Mouse (Mus musculus) forebrain, embryonic 16.5 days (tissue): ENCODE data around the gene Tspan13. TPM values are rescaled to one million over a fixed set of nuclear protein-coding genes. Genes with fewer than 3 reads are reported as not detected.

ENCODE experiments used
- ATAC-seq: fragments of 200-750 bp; cut with Nextera tagmentation; 2 replicates; pipeline ENCODE4 v1.8.0; 2017; ENCODE audit warnings: mild to moderate bottlenecking, moderate library complexity
- H3K27ac ChIP-seq: fragments of 300-500 bp; sonication (generic); 2 replicates; pipeline ENCODE4 v1.5.1; 2014; ENCODE audit warnings: low read length, control low read depth
- H3K27me3 ChIP-seq: fragments of 300-500 bp; sonication (generic); replicated peaks from 2 replicates; pipeline ENCODE4 v1.6.1; 2014; ENCODE audit warnings: low read length; ENCODE audit not compliant: control insufficient read depth, insufficient read depth
- H3K36me3 ChIP-seq: fragments of 300-500 bp; sonication (generic); 2 replicates; pipeline ENCODE4 v1.6.1; 2014; ENCODE audit not compliant: control insufficient read depth, insufficient read depth
- H3K4me1 ChIP-seq: fragments of 300-500 bp; sonication (generic); replicated peaks from 2 replicates; pipeline ENCODE4 v1.6.1; 2014; ENCODE audit warnings: low read length; ENCODE audit not compliant: control insufficient read depth, insufficient read depth
- H3K4me2 ChIP-seq: fragments of 300-500 bp; sonication (generic); 2 replicates; pipeline ENCODE4 v1.6.1; 2014; ENCODE audit warnings: mild to moderate bottlenecking, low read length, control low read depth
- H3K4me3 ChIP-seq: fragments of 300-500 bp; sonication (generic); replicated peaks from 2 replicates; pipeline ENCODE4 v1.5.1; 2014; ENCODE audit warnings: mild to moderate bottlenecking, low read length, control low read depth
- H3K9ac ChIP-seq: fragments of 300-500 bp; sonication (generic); replicated peaks from 2 replicates; pipeline ENCODE4 v1.6.1; 2014; ENCODE audit warnings: low read depth, low read length, control low read depth
- H3K9me3 ChIP-seq: fragments of 300-500 bp; sonication (generic); 2 replicates; pipeline ENCODE4 v1.6.1; 2016; ENCODE audit warnings: low read length; ENCODE audit not compliant: control insufficient read depth
- WGBS: fragments of 180-500 bp; shearing (Covaris S2); extraction: QIAGEN DNeasy Blood & Tissue Kit; methylation state at CpG from one replicate; pipeline ENCODE4 v1.1.7; 2014; 5-methylcytosine and 5-hydroxymethylcytosine counted together
- polyA plus RNA-seq: library from polyadenylated mRNA; unstranded; fragments of >200 nt; fragmentation: Nextera tagmentation; extraction: Ambion mirVana; gene quantifications from 2 replicates; pipeline ENCODE4 v1.2.1, GENCODE M21; 2015

The Tspan13 gene
- polyA plus RNA-seq, 1 experiment from 2014 or later, result 340 TPM

GRCm38 (mm10) chr12:36065911-36066310, 23.6 kb upstream of the Tspan13 start:
- no peak for ATAC-seq
- H3K9ac ChIP-seq, result no peak overlapping the region
- no peaks in the 10 kb centered on the region for H3K36me3 ChIP-seq
- H3K4me1 ChIP-seq, result no peaks in the 10 kb centered on the region
- 50% methylated on average over 1 of the region's 1 CpGs for WGBS
- no peaks in the 10 kb centered on the region for H3K9me3 ChIP-seq
- no peak overlapping the region for H3K4me3 ChIP-seq
- H3K27ac ChIP-seq, result no peak overlapping the region
- H3K4me2 ChIP-seq, result no peak overlapping the region
- H3K27me3 ChIP-seq, result no peaks in the 10 kb centered on the region

- no peak overlapping the region for H3K4me2 ChIP-seq
- no peak overlapping the region for H3K4me3 ChIP-seq
- no peak overlapping the region for H3K27ac ChIP-seq
- H3K4me1 ChIP-seq, result no peaks in the 10 kb centered on the region
- no peaks in the 10 kb centered on the region for H3K27me3 ChIP-seq
- no peak for ATAC-seq
- WGBS, result 90% methylated on average over 2 of the region's 2 CpGs
- no peak overlapping the region for H3K9ac ChIP-seq
- no peaks in the 10 kb centered on the region for H3K36me3 ChIP-seq
- no peaks in the 10 kb centered on the region for H3K9me3 ChIP-seq
Observed at GRCm38 (mm10) chr12:36057699-36058098, 15.4 kb upstream of the Tspan13 start.

- H3K9me3 ChIP-seq, result no peaks in the 10 kb centered on the region
- H3K9ac ChIP-seq, result no peak overlapping the region
- no peaks in the 10 kb centered on the region for H3K36me3 ChIP-seq
- no peak overlapping the region for H3K4me3 ChIP-seq
- H3K27me3 ChIP-seq, result no peaks in the 10 kb centered on the region
- H3K4me1 ChIP-seq, result no peaks in the 10 kb centered on the region
- WGBS, result 79% methylated on average over 1 of the region's 1 CpGs
- H3K27ac ChIP-seq, result no peak overlapping the region
- H3K4me2 ChIP-seq, result no peak overlapping the region
- no peak for ATAC-seq
Observed at GRCm38 (mm10) chr12:36050276-36050675, 8.0 kb upstream of the Tspan13 start.

GRCm38 (mm10) chr12:36047593-36047992, 5.3 kb upstream of the Tspan13 start:
- no peak overlapping the region for H3K4me2 ChIP-seq
- no peak overlapping the region for H3K9ac ChIP-seq
- no peak overlapping the region for H3K4me3 ChIP-seq
- H3K27me3 ChIP-seq, result no peaks in the 10 kb centered on the region
- H3K9me3 ChIP-seq, result no peaks in the 10 kb centered on the region
- no peaks in the 10 kb centered on the region for H3K4me1 ChIP-seq
- ATAC-seq, result no peak
- H3K36me3 ChIP-seq, result no peaks in the 10 kb centered on the region
- no peak overlapping the region for H3K27ac ChIP-seq
- 79% methylated on average over 2 of the region's 2 CpGs for WGBS

GRCm38 (mm10) chr12:36046196-36046595, 3.9 kb upstream of the Tspan13 start:
- WGBS, result 66% methylated on average over 5 of the region's 5 CpGs
- H3K4me2 ChIP-seq, result no peak overlapping the region
- no peaks in the 10 kb centered on the region for H3K9me3 ChIP-seq
- no peak overlapping the region for H3K4me3 ChIP-seq
- H3K36me3 ChIP-seq, result no peaks in the 10 kb centered on the region
- H3K27ac ChIP-seq, result no peak overlapping the region
- H3K27me3 ChIP-seq, result no peaks in the 10 kb centered on the region
- no peak for ATAC-seq
- no peak overlapping the region for H3K9ac ChIP-seq
- H3K4me1 ChIP-seq, result peaks cover 2% of the 10 kb centered on the region

GRCm38 (mm10) chr12:36044691-36045090, 2.4 kb upstream of the Tspan13 start:
- Histone ChIP-seq H3K4me2 (no peak overlapping the region), H3K9me3 (no peaks in the 10 kb centered on the region), H3K4me3 (no peak overlapping the region), H3K27ac (no peak overlapping the region), H3K36me3 (no peaks in the 10 kb centered on the region), H3K9ac (no peak overlapping the region), H3K4me1 (peaks cover 14% of the 10 kb centered on the region), H3K27me3 (no peaks in the 10 kb centered on the region)
- ATAC-seq, result no peak
- WGBS, result 88% methylated on average over 2 of the region's 2 CpGs

GRCm38 (mm10) chr12:36041703-36042347, 475 bp downstream of the Tspan13 start:
- Histone ChIP-seq H3K4me2 (peak overlapping the region; percentile 77), H3K9me3 (no peaks in the 10 kb centered on the region), H3K36me3 (no peaks in the 10 kb centered on the region), H3K27ac (peak overlapping the region; percentile 93), H3K4me1 (peaks cover 15% of the 10 kb centered on the region), H3K27me3 (no peaks in the 10 kb centered on the region), H3K4me3 (peak overlapping the region; percentile 73), H3K9ac (peak overlapping the region; percentile 100)
- peak; percentile 79 for ATAC-seq
- WGBS, result under 1% methylated on average over 50 of the region's 50 CpGs

GRCm38 (mm10) chr12:36041281-36041589, 1.1 kb downstream of the Tspan13 start:
- Histone ChIP-seq H3K9ac (peak overlapping the region; percentile 100), H3K9me3 (peaks cover 1% of the 10 kb centered on the region; the same call in 1 of the 2 replicates), H3K4me2 (peak overlapping the region; percentile 77), H3K27me3 (no peaks in the 10 kb centered on the region), H3K27ac (no peak overlapping the region), H3K4me1 (peaks cover 15% of the 10 kb centered on the region), H3K4me3 (peak overlapping the region; percentile 73), H3K36me3 (no peaks in the 10 kb centered on the region)
- no peak for ATAC-seq
- 28% methylated on average over 4 of the region's 4 CpGs for WGBS

DNA sequence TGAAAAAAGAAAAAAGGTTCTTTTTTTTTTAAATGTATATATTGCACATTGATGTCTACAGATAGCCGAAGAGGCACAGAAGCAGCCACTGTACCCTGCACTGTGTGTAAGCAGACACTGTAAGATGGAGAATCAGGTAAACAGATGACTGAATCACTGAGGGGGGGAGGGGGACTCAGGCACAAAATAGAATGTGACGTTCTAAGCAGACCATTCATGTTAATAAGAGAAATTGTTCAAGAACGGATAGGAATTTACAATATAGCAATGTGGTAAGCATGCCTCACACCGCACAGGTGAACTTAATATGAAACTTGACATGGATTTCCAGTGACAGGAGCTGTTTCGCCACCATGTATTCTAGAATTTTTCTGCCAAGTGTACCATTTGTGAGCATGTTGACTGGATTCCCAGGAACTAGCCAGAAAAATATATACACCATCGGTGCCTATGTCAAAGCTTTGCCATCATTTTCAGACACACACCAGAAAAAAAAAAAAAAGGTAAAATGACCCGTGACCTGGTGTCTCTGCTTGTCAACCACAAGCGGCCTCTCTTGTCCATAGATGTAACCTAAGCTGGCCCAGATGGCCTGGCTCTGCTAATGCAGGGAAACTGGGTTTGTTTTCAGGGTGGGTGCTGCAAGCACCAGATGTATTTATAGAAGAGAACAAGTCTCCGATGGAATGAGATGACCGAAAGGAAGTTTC, 1.6 kb downstream of the Tspan13 start:
- H3K4me3 ChIP-seq, result peak overlapping the region; percentile 73
- H3K4me2 ChIP-seq, result peak overlapping the region; percentile 77
- H3K27ac ChIP-seq, result no peak overlapping the region
- H3K36me3 ChIP-seq, result no peaks in the 10 kb centered on the region
- H3K9ac ChIP-seq, result peak overlapping the region; percentile 42; the same call in 1 of the 2 replicates
- H3K9me3 ChIP-seq, result peaks cover 5% of the 10 kb centered on the region; the same call in 1 of the 2 replicates
- H3K27me3 ChIP-seq, result no peaks in the 10 kb centered on the region
- ATAC-seq, result no peak
- peaks cover 15% of the 10 kb centered on the region for H3K4me1 ChIP-seq
- 45% methylated on average over 10 of the region's 10 CpGs for WGBS
